Mouse (Mus musculus) hindbrain, postnatal 0 days (tissue): Measurements from ENCODE around the gene Ndufv1. TPM values are rescaled to one million over a fixed set of nuclear protein-coding genes. Genes with fewer than 3 reads are reported as not detected.

Experiments used
- ATAC-seq: fragments of 200-750 bp; cut with Nextera tagmentation; 2 replicates; pipeline ENCODE4 v1.8.0; 2017; ENCODE audit warnings: mild to moderate bottlenecking, moderate TSS enrichment, moderate library complexity
- DNase-seq: peaks from one replicate; pipeline ENCODE4 v3.0.0-alpha.2; 2015; ENCODE audit warnings: low spot score
- H3K27ac ChIP-seq: fragments of 300-500 bp; sonication (generic); 2 replicates; pipeline ENCODE4 v1.5.1; 2014; ENCODE audit warnings: mild to moderate bottlenecking
- H3K27me3 ChIP-seq: fragments of 300-500 bp; sonication (generic); 2 replicates; pipeline ENCODE4 v1.6.1; 2014; ENCODE audit warnings: low read length, mixed read lengths; ENCODE audit not compliant: insufficient read depth
- H3K36me3 ChIP-seq: fragments of 300-500 bp; sonication (generic); 2 replicates; pipeline ENCODE4 v1.6.1; 2014; ENCODE audit warnings: low read length, mixed read lengths; ENCODE audit not compliant: insufficient read depth
- H3K4me1 ChIP-seq: fragments of 300-500 bp; sonication (generic); 2 replicates; pipeline ENCODE4 v1.6.1; 2014; ENCODE audit warnings: antibody characterized with exemption, low read length, mixed read lengths; ENCODE audit not compliant: insufficient read depth
- H3K4me2 ChIP-seq: fragments of 300-500 bp; sonication (generic); 2 replicates; pipeline ENCODE4 v1.6.1; 2014; ENCODE audit warnings: low read depth, mild to moderate bottlenecking, low read length, moderate library complexity, mixed read lengths
- H3K4me3 ChIP-seq: fragments of 300-500 bp; sonication (generic); 2 replicates; pipeline ENCODE4 v1.5.1; 2014; ENCODE audit warnings: low read length
- H3K9ac ChIP-seq: fragments of 300-500 bp; sonication (generic); replicated peaks from 2 replicates; pipeline ENCODE4 v1.6.1; 2014; ENCODE audit warnings: mild to moderate bottlenecking, low read length, moderate library complexity, mixed read lengths
- H3K9me3 ChIP-seq: fragments of 300-500 bp; sonication (generic); 2 replicates; pipeline ENCODE4 v1.6.1; 2016; ENCODE audit warnings: low read length, mixed read lengths
- CTCF ChIP-seq: IDR thresholded peaks from 2 replicates; pipeline ENCODE4 v1.5.1; 2016; ENCODE audit warnings: antibody characterized with exemption, control low read depth, low read depth
- WGBS: fragments of 180-500 bp; shearing (Covaris S2); extraction: QIAGEN DNeasy Blood & Tissue Kit; methylation state at CpG from one replicate; pipeline ENCODE4 v1.1.7; 2014; 5-methylcytosine and 5-hydroxymethylcytosine counted together
- polyA plus RNA-seq: library from polyadenylated mRNA; unstranded; fragments of >200 nt; fragmentation: Nextera tagmentation; extraction: Ambion mirVana; gene quantifications from 2 replicates; pipeline ENCODE4 v1.2.1, GENCODE M21; 2015
- total RNA-seq: library from RNA; depleted of rRNA; stranded (reverse); fragments of >200 nt; gene quantifications from 2 replicates; pipeline ENCODE4 v1.2.3, GENCODE M21; 2014

Ndufv1 gene
- total and polyA plus RNA-seq, 2 experiments from 2014 or later = 203 to 285 TPM

- Histone ChIP-seq H3K4me1 (no peaks in the 10 kb centered on the region), H3K36me3 (no peaks in the 10 kb centered on the region), H3K9me3 (no peaks in the 10 kb centered on the region), H3K9ac (no peak overlapping the region), H3K27ac (no peak overlapping the region), H3K4me2 (no peak overlapping the region), H3K4me3 (no peak overlapping the region), H3K27me3 (no peaks in the 10 kb centered on the region)
- WGBS = 87% methylated on average over 13 of the region's 13 CpGs
- ATAC-seq (no peak), DNase-seq (no peak)
- no peak for TF ChIP-seq CTCF
Measured at GRCm38 (mm10) chr19:4057389-4057788, 44.8 kb upstream of the Ndufv1 start.

- H3K36me3 ChIP-seq = no peaks in the 10 kb centered on the region
- WGBS = 42% methylated on average over 4 of the region's 4 CpGs
- H3K4me1 ChIP-seq = no peaks in the 10 kb centered on the region
- no peak overlapping the region for H3K9ac ChIP-seq
- DNase-seq (no peak), ATAC-seq (no peak)
- H3K4me2 ChIP-seq = no peak overlapping the region
- no peak for TF ChIP-seq CTCF
- no peak overlapping the region for H3K27ac ChIP-seq
- no peaks in the 10 kb centered on the region for H3K9me3 ChIP-seq
- no peaks in the 10 kb centered on the region for H3K27me3 ChIP-seq
- H3K4me3 ChIP-seq = no peak overlapping the region
Measured at GRCm38 (mm10) chr19:4056727-4057126, 44.1 kb upstream of the Ndufv1 start.

GRCm38 (mm10) chr19:4055947-4056693 lies 43.5 kb upstream of the Ndufv1 start:
- TF ChIP-seq CTCF = no peak
- H3K36me3 ChIP-seq = no peaks in the 10 kb centered on the region
- H3K4me3 ChIP-seq = no peak overlapping the region
- no peaks in the 10 kb centered on the region for H3K27me3 ChIP-seq
- H3K9ac ChIP-seq = no peak overlapping the region
- ATAC-seq (no peak), DNase-seq (no peak)
- H3K4me2 ChIP-seq = no peak overlapping the region
- no peaks in the 10 kb centered on the region for H3K4me1 ChIP-seq
- H3K27ac ChIP-seq = no peak overlapping the region
- no peaks in the 10 kb centered on the region for H3K9me3 ChIP-seq
- 64% methylated on average over 15 of the region's 15 CpGs for WGBS

DNA sequence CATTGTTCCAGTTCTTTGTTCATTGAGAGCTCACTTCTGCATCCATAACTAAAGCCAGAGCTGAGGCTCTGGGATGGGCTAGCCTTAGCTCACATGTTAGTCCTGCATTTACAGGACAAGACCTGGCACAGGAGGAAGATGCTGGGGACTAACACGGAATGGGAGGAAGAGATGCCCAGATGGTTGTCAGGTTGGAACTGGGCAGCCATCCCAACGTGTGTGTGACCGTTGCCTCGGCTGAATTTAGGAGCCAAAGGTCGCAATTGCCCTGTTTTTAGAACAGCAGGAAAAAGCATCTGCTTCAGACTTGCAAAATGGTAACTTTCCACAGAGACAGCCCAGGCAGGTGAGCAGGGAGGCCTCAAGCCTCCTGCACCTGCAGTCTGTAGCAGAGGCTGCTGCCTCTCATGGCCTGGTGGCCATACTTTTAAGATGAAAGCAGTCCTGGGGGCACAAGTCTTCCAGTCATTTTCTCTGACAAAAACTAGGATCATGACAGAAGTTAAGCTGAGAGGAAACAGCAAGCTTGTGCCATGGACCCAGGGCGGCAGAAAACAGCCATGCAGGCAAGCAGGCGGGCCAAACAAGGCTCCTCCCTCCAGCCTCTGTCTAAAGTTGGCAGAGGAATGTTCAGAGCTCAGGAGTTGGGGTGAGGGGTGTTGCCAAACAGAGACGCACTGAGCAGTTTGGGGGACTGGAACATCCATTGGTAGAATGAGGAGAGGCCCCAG lies 42.8 kb upstream of the Ndufv1 start:
- no peak for TF ChIP-seq CTCF
- no peak overlapping the region for H3K27ac ChIP-seq
- H3K9me3 ChIP-seq = no peaks in the 10 kb centered on the region
- H3K9ac ChIP-seq = no peak overlapping the region
- no peak for ATAC-seq
- no peak overlapping the region for H3K4me3 ChIP-seq
- no peaks in the 10 kb centered on the region for H3K27me3 ChIP-seq
- no peaks in the 10 kb centered on the region for H3K36me3 ChIP-seq
- no peak overlapping the region for H3K4me2 ChIP-seq
- no peak for DNase-seq
- 64% methylated on average over 8 of the region's 8 CpGs for WGBS
- H3K4me1 ChIP-seq = no peaks in the 10 kb centered on the region

- no peak for TF ChIP-seq CTCF
- DNase-seq = no peak
Measured at GRCm38 (mm10) chr19:4054613-4055012, 42.0 kb upstream of the Ndufv1 start.

DNA sequence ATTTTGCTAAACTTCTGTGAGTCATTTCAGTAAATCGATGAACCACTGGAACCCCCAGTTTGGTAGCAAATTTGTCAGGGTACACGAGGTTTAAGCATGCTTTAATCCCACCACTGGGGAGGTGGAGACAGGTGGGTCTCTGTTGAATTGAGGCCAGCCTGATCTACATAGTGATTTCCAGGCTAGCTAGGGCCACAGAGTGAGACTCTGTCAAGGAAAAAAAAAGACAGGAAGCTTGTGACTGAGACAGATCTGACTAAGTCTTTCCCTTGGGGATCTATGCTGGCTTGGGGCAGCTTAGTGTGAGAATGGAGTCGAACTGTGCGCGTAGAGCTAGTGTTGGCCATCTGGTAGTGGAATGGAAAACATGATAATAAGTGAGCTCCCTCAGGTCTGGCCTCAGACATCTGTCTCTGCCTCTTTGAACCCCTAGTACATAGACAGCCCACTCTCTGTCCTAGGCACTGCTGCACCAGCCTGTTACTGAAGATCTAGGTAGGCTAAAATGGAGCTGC lies 40.0 kb upstream of the Ndufv1 start:
- no peaks in the 10 kb centered on the region for H3K9me3 ChIP-seq
- DNase-seq = no peak
- 68% methylated on average over 5 of the region's 5 CpGs for WGBS
- H3K27ac ChIP-seq = no peak overlapping the region
- ATAC-seq = no peak
- H3K27me3 ChIP-seq = no peaks in the 10 kb centered on the region
- no peaks in the 10 kb centered on the region for H3K36me3 ChIP-seq
- TF ChIP-seq CTCF = no peak
- no peak overlapping the region for H3K4me3 ChIP-seq
- H3K4me2 ChIP-seq = no peak overlapping the region
- H3K9ac ChIP-seq = no peak overlapping the region
- no peaks in the 10 kb centered on the region for H3K4me1 ChIP-seq

More at GRCm38 (mm10) chr19:4054613-4055012, 42.0 kb upstream of the Ndufv1 start:
- WGBS = 87% methylated on average over 5 of the region's 5 CpGs
- H3K27me3 ChIP-seq = no peaks in the 10 kb centered on the region
- no peaks in the 10 kb centered on the region for H3K36me3 ChIP-seq
- no peak overlapping the region for H3K4me3 ChIP-seq
- no peaks in the 10 kb centered on the region for H3K4me1 ChIP-seq
- H3K9ac ChIP-seq = no peak overlapping the region
- no peak overlapping the region for H3K4me2 ChIP-seq
- no peak overlapping the region for H3K27ac ChIP-seq
- no peak for ATAC-seq
- H3K9me3 ChIP-seq = no peaks in the 10 kb centered on the region
